Mouse (Mus musculus) right cerebral cortex, adult 2 months (tissue): Measurements from ENCODE around the gene Rps24.

Source experiments
- DNase-seq, 2 experiments: peaks; one replicate each; pipeline ENCODE4 v3.0.0; 2021 to 2022; ENCODE audit warnings: low spot score in 2 of 2

Gene Rps24

GRCm38 (mm10) chr14:24510679-24511078, 23.8 kb downstream of the Rps24 start:
- no peak for DNase-seq

- DNase-seq, result no peak
Measured at GRCm38 (mm10) chr14:24512527-24513161, 25.7 kb downstream of the Rps24 start.

GRCm38 (mm10) chr14:24521597-24521996, 34.7 kb downstream of the Rps24 start:
- no peak for DNase-seq

GRCm38 (mm10) chr14:24525137-24525536, 38.2 kb downstream of the Rps24 start:
- DNase-seq, result no peak

- no peak for DNase-seq
Measured at GRCm38 (mm10) chr14:24525677-24526415, 38.9 kb downstream of the Rps24 start.

- DNase-seq, result no peak
Measured at GRCm38 (mm10) chr14:24526440-24526839, 39.5 kb downstream of the Rps24 start.

- DNase-seq, result no peak
Measured at GRCm38 (mm10) chr14:24530228-24530627, 43.3 kb downstream of the Rps24 start.

- no peak for DNase-seq
Measured at GRCm38 (mm10) chr14:24534865-24535545, 48.1 kb downstream of the Rps24 start.

GRCm38 (mm10) chr14:24542901-24543300, 56.0 kb downstream of the Rps24 start:
- no peak for DNase-seq

- peak; percentile 41 to 44 for DNase-seq
Measured at GRCm38 (mm10) chr14:24544057-24544456, 57.1 kb downstream of the Rps24 start.
